Mouse (Mus musculus) ovary, postnatal 14 days (tissue): ENCODE measurements at regions not wholly inside any gene's neighbourhood (a gene's known extent, or its start where the extent isn't known, plus 50 kb on each side); places are given as distances from the start of the nearest gene placed in this dataset.
"Not testable (repeated sequence)": the region's sequence is repeated elsewhere in the genome, so short reads cannot be mapped to it uniquely, and the experiment has no call there.

Source experiments
- DNase-seq: peaks from one replicate; pipeline ENCODE4 v3.0.0; 2022; ENCODE audit warnings: low spot score

DNA sequence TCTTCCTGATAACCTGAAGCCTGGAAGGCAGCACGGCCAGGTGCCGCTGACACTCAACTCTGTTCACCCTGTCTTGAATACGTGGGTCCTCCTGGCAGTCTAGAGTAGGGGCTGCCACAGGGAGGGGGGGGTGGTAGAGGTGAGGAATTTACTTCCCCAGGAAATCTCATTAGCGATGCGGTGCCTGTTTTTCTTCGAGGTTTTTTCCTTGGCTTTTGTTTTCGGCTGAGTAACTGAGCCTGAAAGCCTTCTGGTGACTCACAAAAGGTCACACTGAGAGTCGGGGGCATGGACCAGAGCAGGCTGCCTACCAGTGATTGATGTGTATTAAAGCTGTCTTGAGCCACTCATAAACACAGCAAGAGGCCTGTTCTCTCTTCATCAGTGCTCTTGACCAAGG, 181.1 kb upstream of the Pmfbp1 start:
- DNase-seq = no peak

DNA sequence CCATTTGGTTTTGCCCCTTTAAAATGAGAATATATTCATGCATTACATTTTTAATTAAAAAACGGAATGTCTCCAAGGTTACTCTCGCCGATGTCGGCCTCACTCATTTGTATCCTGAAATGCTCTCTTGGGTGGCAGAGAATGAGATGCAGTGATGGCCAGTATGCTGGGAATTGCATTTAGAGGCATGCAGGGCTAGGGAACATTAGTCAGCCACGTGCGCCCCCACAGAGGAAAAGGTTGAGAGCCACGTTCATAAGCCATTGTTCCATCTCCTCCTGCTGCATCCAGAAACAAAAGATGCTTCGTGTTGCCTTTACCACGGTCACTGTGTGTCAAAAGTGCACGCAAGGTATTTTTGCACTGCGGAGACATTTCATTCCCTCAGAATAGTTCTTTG, 172.9 kb upstream of the Pmfbp1 start:
- no peak for DNase-seq

DNA sequence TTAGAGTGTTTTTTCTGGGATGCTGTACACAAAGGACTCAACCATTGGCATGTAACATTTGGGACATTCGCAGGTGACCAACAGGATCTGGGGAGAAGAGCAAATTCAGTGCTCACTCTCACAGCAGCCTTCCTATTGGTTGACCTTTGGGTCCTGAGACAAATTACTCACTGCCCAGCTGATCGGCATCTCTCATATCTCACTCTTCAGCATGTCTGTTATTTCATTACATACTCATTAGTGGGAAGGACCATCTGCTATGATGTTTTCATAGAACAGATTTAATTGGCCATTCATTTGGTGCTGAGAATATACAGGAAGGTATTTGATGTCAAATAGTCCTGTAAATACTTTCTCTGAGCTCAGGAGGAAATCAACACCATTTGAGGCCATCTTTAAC, 170.5 kb upstream of the Pmfbp1 start:
- DNase-seq = no peak

DNA sequence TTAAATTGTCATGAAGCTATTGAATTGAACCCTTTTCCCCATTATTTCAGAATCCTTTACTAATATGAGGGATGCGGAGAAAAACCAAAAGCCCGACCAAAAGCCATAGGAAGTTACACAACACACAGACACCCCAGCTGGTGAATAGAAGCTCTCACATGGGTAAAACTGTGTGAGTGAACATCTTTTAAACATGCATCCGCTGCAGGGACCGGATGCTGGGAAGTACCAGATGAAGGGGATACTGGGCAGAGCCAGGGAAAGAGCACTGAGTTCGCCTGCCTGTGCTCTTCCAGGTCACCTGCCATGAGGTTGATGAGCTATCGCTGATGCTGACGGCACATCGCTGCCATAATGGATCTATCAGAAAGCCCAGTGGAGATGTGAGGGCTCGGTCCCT, 169.6 kb upstream of the Pmfbp1 start:
- no peak for DNase-seq

DNA sequence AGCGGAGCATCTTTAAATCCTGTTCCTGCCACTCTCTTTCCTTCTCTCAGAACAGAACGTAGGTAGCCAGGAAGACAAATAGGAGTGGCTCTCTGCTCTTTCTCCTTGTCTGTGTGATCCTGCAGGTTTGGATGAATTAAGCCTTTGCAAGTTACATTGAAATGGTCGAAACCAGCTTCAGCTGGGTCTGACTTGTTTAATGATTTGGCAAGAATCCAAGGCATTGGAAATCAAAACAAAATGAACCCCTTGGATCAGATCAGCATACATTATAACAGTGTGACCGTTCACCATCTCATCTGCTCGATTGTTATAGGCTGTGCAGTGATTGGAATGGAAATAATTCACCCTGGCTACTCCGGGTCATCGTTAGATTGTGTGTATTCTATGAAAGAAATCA, 157.6 kb upstream of the Pmfbp1 start:
- DNase-seq = no peak

DNA sequence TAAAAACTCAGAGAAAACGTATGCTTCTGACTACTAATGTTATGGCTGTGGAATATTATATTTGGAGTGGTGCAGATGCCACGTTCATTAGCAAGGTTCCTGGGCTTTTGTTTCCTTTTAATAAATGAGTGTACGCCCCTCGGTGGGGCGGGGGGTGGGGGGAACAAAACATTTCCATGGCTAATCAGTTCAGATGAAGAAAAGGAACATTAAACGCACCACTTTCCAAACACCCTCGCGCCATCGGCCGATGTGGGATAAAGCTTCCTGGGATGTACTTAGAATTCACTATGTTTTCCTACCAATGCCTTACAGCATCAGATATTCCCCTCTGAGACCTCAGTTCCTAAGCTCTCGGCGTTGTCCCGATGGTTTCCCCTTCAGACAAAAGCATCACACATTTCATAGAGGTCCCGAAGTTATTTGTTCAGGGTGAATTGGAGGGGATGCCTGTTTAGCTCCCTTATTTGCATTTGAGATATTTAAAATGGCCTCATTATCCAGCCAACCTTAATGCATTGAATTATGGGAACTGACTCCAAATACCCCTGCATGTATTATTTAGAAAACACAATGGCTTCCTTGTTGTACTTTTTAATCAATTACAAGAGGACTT, 155.5 kb upstream of the Pmfbp1 start:
- no peak for DNase-seq

DNA sequence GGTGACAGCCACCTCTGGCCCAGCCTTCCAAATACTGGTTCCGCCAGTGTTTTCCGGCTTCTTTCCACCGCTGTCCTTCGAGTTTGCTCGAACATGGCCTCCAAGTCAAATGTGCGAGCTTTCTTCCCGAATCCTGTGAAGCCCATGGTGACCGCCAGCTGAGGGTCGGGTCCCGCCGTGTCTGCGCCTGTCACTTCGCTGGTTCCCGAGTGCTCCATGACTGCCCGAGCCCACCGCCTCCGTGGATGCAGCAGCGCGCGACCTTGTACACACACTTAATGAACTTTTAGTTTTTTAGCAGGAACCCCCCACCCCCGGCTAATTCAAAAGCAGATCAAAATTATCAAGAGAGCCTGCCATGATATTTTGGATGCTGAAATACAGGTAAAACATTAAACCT, 153.2 kb upstream of the Pmfbp1 start:
- DNase-seq = not testable (repeated sequence)

DNA sequence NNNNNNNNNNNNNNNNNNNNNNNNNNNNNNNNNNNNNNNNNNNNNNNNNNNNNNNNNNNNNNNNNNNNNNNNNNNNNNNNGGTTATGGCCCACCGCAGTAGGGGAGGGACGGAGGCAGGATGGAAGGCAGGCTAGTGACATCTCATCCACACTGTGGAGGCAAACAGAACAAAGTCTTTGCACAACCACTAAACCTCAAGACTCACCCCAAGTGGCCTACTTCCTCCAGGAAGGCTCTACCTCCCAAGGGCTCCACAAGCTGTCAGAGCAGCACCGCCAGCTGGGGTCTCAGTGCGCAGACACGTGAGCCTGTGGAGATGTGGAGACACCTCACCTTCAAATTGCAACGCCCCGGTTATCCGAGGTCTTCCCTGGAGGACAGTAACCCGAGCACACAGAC, 138.7 kb upstream of the Pmfbp1 start:
- DNase-seq = no peak

DNA sequence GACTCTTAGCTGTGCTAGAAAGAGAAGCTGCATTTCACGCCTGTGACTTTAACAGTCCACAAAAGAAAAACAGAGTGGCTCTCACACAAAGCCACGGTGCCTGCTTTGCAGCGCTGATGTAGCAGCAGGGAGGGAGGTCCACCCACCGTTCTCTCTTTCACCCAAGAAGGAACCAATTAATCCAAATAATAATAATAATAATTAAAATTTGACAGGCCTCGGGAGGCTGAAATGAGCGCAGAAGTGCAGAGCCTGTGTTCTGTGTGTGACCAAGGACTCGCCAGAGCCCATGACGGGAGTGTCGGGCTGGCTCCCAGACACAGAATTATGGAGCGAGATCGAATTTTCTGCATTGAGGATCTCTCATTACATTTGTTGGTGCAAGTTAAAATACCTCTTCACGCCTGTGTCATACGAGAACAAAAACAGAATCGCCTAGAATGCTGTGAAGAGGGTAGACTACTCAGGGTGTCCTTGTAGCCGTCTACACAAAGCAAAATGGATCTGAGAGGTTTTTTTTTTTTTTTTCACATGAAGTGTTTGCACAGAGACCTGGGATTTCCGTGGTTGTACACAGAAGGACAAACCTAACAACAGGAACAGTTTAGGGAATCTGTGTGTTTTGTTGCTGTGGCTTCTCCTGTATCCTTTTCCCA, 134.3 kb upstream of the Pmfbp1 start:
- DNase-seq = no peak

DNA sequence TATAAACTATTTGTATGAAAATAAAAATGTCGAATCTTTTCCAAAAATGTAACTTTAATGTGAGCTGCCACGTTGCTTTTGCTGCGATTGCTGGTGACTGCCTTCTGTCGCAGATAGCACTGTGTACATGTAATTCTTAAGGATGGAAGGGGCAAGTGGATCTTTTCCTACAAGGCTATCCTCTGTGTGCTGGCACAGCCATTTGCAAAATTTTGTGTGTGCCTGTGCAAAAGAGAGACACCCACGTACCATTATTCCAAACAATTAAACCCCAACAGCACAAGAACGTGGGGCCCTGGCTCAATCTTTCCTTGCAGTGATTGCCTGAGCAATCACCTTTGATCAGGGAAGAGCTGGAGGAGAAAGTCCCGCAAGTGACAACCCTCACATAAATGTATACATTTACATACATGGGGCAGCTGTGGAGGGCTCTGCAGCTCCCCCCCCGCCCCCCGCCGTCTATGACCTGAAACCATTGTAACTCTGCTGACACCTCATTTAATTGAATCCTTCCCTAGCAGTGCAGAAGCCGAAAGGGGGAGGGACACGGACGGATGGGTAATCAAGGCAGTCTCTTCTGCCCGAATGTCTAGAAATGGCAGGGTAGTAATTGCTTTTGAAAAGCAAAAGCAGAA, 133.6 kb upstream of the Pmfbp1 start:
- no peak for DNase-seq

DNA sequence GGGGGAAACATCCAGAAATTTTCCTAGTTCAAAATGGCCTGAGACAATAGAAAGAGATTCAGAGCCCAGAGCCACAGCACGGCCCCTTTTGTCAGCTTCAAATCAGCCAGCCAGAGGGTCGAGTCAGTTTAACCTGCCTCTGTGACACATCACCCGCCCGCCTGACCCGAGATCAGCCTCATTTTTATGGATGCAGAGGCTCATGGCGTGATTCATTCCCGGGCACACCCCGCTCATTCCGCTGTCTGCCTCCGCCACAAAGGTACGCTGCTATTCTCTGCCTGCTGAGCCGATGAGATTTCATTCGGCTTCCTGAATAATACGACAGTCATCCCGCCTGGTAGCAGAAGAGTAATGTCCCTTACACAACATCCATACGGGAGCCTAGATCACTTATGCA, 132.9 kb upstream of the Pmfbp1 start:
- DNase-seq = no peak

DNA sequence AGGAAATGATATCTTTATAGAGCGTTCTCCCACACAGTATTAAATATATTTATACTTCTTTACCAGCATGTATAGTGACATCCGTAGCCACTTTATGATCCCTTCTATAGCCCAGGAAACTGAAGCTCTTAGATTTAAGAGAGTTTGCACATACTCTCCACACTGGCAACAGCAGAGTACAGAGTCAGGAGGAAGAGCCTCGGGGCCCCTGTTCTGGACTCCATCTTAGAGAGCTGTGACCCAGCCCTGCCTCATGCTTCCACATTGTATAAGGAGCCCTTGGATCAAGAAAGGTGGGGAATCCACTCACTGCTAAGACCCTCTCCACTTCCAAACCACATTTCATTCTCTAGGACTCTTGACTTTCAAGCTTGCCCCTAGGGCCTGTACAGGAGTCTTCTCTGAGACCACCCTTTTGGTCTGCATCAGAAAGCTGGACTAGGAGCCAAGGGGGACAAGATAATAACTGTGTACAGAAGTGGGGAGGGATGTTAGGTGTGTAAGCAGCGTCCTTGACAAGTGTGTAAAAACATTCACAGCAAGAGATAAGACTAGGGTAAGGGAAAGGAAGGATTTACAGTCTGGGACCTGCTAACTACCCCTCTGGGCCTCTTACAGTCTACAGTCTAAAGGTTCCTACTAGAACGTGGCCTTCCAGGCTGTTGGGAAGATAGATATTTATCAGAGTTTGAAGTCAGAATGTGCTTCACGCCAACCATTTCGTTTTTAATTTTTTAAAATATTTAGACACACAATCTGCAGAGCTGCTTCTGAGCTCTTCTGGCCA, 132.1 kb upstream of the Pmfbp1 start:
- no peak for DNase-seq

DNA sequence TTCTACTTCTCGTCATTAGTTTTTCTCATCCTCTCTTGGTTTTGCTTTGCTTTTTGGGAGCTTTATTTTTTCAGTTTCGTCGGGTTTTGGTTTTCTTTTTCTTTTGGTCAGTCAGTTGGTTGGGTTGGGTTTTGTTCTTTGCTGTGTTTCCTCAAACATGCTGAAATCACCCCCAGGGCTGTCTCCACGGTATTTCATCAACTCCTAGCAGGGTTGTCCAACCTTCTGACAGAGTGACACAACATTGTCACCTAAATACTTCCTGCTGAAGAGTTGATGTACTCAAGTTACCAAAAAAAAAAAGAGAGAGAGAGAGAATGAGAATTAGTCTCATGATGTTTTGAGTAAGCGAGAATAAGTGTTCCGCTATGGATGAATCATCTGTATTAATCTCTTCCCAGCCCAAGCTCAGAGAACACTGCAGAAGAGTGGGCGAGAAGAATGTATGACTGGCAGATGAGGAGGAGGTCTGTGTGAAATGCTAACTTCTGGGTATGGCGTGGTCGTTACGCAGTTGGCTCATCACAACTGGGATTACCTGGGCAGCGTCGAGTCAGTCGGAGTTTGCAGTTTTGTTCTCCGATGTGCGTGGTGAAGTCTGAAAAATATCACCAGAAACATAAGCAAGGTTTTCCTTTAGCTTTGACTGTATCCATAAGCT, 130.5 kb upstream of the Pmfbp1 start:
- DNase-seq = no peak

DNA sequence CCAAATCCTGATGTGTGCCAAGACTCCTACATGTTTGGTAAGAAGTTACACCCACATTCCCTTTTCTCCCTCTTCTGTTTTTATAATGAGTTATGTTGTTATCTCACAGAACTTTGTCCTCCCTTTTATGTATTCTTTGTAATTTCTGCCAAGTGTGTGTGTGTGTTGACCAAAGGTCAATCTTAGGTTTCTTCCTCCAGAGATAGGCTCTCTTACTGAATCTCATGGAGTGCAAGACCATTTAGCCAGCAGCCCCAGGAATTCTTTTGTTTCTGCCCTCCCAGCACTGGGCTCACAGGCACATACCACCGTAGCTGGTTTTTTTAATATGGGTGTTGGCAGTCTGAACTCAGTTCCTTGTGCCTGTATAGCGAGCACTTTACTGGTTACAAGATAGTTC, 119.8 kb upstream of the Pmfbp1 start:
- DNase-seq = no peak

DNA sequence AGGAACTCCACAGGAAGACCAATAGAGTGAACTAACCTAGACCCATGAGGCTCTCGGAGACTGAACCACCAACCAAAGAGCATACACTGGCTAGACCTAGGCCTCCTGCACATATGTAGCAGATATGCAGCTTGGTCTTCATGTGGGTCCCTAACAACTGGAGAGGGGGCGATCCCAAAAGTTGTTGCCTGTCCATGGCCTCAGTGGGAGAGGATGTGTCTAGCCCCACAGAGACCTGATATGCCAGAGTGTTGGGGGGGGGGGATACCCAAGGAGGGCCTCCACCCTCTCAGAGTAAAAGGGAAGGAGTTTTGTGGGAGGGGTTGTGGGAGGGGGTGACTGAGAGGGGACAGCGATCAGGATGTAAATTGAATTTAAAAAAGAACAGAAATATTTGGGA, 108.9 kb upstream of the Pmfbp1 start:
- DNase-seq = no peak

DNA sequence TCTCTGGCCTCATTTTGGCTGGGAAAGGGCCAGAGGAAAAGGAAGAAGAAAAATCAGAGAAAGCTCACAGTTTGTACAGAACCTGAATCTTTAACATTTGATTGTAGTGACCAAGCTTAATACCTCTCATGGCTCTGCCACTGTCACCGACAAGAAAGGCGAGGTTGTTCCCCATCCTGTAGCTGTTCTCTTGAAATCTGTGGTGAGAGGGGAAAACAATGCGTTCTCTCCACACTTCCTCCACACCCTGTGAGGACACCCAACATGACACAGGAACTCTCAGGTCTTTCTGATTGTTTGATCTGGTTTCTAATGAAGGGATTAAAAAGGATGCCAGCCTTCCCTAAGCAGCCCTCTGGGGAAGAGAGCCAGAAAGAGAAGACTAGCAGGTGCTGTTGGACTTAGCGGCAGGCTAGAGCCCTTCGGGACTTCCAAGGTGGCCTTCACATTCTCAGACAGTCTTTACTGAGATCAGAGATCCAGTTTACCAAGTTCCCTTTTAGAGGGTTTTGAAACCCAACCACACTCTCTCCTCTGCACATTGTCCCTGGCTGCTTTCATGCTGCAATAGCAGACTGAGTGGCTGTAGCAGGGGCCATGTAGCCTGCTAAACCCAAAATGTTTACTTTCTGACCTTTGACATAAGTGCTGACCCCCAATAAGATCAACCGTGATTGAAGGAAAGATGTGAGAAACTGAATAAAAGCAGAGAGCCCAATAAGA, 98.5 kb upstream of the Pmfbp1 start:
- DNase-seq = no peak

DNA sequence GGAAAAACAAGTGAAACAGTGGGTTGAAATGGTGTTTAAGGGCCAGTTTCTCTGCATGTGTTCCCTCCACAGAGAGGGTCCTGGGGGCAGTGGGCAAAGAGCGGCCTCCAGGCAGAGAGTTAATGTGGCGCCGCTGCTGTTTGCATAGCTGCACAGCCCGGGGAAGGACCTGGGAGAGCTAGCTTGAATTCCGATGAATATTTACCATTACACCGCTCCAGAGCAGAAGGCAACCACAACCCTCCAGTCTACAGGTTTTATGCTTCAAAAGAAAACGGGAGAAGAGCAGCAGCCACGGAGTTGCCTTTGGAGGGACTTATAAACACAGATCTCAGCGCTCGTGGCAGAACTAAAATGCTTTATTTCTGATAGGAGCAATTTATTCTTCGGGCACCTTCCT, 94.2 kb upstream of the Pmfbp1 start:
- DNase-seq = no peak

DNA sequence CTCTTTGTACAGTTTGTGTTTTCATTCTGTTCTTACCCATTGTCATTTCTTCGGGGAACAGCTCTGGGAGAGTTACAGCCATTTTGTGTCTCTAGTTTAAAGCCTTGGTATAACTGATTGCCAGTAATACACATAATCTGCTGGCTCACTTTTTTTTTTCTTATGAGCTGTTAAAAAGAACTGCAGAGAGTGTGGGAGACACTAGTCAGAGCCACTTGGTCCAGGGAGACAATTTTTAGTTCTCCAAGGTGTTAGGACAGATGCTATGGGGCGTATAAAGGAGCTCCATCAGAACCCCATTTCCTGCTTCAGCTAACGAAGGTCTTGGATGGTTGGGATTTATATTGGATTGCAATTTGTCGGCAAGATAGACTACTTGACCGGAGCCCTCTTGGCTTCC, 93.6 kb upstream of the Pmfbp1 start:
- no peak for DNase-seq

DNA sequence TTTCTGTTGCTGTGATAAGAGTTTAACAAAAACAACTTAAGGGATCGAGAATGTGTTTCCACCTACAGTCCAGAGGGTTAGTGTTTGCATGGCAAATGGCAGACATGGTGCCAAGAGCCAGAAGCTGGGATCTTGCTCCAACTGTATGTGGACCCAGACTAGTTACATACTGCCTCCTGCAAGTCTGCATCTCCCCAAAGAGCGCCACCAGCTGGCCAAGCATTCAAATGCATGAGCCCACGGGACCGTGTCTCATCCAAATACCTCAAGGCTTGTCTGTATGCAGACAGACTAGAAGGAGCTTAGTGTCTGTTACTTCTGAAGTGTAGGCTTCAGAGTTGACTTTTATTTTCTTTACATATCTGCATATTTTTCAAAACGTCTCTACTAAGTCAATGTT, 85.9 kb upstream of the Pmfbp1 start:
- no peak for DNase-seq

DNA sequence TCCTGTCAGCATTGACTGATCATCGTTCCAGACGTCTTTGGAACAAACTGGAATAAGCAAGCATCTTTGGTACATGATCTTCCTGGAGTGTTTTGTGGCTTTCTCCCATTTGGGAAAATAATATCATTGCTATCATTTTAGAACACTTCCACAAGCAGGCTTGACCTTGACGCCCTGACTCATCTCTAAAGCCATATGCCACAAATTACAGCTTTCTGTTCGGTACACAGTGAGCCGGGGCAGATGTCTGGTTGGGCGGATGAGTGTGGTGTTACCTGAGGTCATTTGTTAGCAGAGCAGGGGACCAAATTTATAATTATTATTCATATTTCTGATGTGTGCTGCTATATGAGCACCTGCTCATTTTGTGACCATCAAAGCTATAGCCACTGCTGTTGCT, 83.3 kb upstream of the Pmfbp1 start:
- no peak for DNase-seq

DNA sequence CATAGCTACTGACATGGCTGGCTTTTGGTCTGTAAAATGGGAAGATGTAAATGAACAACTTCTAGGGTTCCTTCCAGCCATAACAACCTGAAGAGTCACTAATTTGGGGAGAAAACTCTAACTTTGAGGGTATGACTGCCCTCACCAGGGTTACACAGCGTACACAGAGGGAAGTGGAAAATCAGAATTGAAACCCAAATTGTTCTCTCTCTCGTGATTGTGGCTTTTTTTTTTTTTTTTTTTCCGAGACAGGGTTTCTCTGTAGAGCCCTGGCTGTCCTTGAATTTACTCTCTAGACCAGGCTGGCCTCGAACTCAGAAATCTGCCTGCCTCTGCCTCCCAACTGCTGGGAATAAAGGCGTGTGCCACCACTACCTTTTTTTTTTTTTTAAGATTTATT, 80.4 kb upstream of the Pmfbp1 start:
- DNase-seq = no peak

DNA sequence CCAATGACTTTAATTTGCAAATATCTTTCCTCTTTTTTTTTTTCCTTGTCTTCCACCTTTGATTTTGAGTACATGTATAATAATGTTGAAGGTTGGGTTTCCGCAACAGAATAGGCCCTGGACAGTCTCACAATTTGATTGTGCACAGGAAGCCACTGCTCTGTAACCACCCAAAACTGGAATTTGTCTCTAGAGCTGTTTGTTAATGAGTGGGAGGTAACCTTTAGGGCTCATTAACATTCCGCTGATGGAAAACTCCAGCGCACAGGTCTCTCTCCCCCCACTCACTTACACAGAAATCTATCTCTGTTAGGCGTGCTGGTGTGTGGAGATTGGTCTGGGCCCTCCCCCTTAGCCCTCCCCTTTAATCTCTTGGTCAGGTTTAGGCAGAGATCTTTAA, 78.5 kb upstream of the Pmfbp1 start:
- no peak for DNase-seq
